Mouse (Mus musculus) v-Abl transformed pro-B cells (cell line): ENCODE results near the gene Npy4r.

ENCODE experiments used
- in situ Hi-C, 2 experiments: fragments of 400-800 bp; cut with MboI; formaldehyde crosslinking; loops; one replicate each; pipeline ENCODE4 v1.15.1; 2025; ENCODE audit not compliant: unreplicated experiment in 2 of 2

Npy4r gene

GRCm38 (mm10) chr14:34152342-34152741 lies at the start of gene Npy4r:
TSS of gene Npy4r (minus strand) at chr14:34152489.
- in situ Hi-C loops, result no loop called here

DNA sequence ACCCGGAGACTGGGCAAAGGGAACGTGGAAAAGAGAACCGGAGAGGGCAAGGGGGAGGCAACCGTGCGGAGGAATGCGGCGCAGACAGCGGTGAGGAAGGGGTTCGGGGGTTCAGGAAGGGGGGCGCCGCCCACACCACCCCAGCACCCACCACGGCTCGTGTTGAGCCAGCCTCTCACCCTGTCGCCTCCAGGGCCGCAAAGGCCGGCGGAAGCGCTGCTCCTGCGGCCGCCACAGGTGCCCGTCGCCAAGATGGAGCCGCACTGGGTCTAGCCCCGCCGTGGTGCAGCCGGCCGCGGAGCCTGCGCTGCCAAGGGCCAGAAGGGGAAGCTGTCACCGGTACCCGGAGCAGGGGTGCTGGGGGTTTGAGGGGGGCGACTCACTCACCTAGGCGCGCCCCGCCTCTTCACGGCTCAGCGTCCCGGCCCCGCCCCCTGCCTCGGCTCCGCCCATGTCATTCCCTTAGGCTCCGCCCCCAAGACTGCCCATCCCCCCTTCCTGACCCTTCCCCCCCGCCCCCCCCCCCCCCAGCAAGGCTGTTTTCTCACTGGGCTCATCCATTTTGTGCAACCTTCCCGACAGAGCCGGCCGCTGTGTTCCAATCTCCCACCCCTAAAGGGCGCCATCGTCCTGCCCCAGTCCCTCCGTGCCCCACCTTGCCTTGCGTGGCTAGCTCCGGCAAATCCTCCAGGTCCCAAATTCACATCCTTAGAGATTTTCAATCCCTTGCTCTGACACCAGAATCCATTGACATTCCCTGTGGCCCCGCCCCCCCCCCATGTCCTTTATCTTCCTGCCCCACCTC lies 49.1 kb upstream of the Npy4r start, which contains the start of gene Gprin2:
Gprin2 (minus strand) TSS at position 423 of the 805 bp plus-strand sequence.
- in situ Hi-C loops, result no loop called here

- in situ Hi-C loops, result no loop called here
Measured at GRCm38 (mm10) chr14:34200738-34201230, 48.5 kb upstream of the Npy4r start.

DNA sequence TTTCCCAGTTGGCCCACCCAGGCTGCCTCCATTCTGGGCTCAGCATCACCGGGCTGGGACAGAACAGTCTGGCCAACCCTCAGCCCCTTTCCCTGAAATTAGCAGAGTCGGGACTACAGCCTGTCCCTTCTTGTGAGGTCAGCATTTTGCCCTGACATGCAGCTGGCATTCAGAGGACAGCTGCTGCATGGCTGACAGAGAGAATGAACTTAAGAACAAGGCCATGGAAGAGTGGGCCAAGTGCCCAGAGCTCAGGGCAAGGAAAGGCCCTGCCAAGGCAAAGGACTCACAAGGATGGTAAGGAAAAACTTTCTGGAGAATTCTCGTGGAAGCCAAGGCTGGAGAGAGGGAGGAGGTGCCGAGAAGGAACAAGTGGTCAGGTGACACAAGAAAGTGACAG lies 44.4 kb upstream of the Npy4r start:
- in situ Hi-C loops, result no loop called here

- in situ Hi-C loops, result no loop called here
Measured at GRCm38 (mm10) chr14:34195466-34195865, 43.2 kb upstream of the Npy4r start.

DNA sequence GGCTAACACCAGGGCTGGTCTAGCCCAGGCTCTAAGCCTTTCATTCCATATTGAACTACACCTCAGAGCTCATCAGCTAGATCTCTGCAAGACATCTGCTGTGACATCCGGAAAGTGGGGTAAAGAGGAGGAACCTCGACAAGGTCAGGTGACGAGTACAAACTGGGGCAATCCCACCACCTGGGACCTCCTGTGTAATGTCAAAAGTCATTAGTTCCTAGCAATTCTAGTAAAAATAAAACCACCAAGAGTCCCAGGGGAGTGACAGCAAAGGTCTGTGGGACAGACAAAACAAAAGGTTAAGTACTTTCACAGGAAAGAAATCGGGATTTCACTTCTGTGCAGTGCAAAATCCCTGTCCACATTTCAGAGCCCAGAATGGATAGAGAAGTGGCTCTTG lies 41.6 kb upstream of the Npy4r start:
- in situ Hi-C loops, result no loop called here

DNA sequence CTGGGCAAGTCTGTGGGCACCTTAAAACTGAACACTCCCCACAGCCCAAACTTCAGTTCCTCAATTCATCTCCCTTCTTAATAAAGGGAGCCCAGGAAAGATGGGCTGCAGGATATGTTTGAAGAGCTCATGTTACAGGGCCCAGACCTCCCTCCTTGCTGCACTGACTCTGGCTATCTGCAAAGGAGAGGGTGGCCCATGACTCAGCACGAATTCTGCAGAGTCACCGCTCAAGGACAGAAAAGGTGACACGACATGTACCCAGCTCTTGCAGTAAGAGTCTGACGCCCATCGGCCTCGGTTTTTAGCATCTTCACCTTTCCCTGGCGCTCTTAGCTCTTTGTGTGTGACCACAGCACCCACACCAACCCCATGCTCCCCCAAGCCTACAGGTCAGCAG lies 38.1 kb upstream of the Npy4r start:
- in situ Hi-C loops, result no loop called here

- in situ Hi-C loops, result loop anchor here in 1 of 2 experiments (5.0 kb wide), 1 partner anchor 41 kb away; no protein-coding TSS in a partner anchor
Measured at GRCm38 (mm10) chr14:34188629-34189028, 36.3 kb upstream of the Npy4r start.

DNA sequence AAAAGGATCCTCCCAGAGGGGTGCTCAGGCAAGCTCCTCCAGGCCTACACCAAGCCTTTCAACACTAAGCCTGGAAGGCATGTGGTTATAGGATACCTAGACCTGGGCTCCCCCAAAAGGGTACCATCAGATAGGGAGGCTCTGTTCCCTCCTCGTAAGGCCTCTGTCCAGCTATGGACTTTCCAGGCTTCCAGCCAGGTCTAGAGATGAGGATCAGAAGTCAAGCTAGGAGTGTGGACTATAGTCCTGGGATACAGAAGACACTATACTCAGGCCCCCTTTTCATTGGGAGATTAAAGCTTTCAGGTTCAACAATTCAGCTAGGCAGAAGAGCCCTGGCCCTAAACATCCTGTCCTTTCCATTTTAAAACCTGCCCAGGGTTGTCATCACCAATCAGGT lies 30.8 kb upstream of the Npy4r start:
- in situ Hi-C loops, result no loop called here

- in situ Hi-C loops, result no loop called here
Measured at GRCm38 (mm10) chr14:34179351-34179750, 27.1 kb upstream of the Npy4r start.

DNA sequence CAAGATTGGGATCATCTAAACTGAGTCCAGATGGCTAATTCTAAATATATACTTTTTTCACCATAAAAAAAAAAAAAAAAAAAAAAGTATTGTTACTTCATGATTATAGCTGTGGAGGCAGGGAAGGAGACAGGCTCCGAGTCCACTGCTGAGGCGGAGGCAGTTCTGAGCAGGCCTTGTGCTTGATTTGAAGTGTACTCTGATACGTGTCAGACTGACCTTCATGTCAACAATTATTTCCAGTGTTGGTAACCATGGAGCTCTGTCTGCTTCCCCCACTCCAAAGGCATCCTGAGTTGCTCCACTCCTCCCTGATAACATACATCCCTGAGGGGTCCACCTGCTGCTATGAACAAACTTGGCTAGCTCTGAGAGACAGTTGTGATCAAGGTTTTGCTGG lies 18.8 kb upstream of the Npy4r start:
- in situ Hi-C loops, result no loop called here

DNA sequence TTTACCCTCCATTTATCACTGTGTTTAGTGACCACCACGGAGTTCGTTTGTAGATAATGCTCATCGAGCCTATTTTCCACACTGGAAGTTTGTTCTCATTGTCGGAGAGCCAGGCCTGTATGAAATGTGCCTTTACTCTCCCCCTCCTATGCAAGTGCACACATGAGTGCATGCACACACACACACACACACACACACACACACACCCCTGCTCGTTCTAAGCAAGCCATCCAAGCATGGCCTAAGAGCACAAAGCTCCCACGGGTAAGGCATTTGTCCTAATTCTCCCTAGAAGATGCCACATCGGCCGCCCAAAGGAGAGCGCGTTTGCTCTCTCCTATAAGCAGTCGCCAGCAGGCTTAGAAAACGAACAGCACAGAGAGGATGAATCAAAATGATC lies 3.5 kb upstream of the Npy4r start:
- in situ Hi-C loops, result no loop called here

- in situ Hi-C loops, result no loop called here
Measured at GRCm38 (mm10) chr14:34154601-34155337, 2.5 kb upstream of the Npy4r start.

- in situ Hi-C loops, result no loop called here
Measured at GRCm38 (mm10) chr14:34142915-34143314, 9.4 kb downstream of the Npy4r start.

DNA sequence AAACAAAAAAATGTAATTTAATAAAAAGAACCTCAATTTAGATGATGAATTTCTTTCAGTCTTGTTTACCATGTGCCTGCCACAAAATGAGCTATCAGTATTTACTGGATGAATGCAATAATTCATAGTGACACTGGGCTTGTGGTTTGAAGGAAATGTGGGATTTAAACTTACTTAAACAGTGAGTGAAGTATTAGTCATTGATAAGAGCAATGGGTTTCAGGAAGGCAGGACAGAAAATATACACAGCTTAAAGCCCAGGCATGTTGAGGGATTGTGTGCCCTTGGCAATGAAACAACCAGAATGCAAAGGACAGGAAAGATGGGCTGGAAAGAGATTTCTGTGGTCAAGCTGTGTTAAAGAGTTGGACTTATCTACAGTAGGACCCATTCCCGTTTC lies 10.0 kb downstream of the Npy4r start:
- in situ Hi-C loops, result no loop called here

- in situ Hi-C loops, result no loop called here
Measured at GRCm38 (mm10) chr14:34139671-34140664, 12.3 kb downstream of the Npy4r start.

GRCm38 (mm10) chr14:34135391-34135790 lies 16.9 kb downstream of the Npy4r start:
- in situ Hi-C loops, result no loop called here

DNA sequence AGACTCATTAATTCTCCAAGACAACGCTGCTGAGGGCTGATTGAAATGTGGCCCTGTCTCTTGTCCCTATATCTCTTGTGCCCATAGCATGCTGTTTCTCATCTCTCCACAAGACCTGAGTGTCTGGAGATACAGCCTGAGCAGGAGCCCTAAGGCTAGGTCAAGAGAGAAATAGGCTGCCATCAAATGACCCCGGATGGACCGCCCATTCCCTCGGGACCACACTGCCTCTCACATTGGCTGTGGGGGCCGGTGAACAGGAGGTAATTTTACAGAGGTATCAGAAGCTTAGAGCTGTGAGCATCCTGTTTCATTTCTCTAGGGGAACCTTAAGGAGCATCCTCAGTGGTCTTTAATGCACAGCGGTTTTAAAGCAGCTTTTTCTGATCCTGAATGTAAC lies 21.1 kb downstream of the Npy4r start:
- in situ Hi-C loops, result no loop called here

DNA sequence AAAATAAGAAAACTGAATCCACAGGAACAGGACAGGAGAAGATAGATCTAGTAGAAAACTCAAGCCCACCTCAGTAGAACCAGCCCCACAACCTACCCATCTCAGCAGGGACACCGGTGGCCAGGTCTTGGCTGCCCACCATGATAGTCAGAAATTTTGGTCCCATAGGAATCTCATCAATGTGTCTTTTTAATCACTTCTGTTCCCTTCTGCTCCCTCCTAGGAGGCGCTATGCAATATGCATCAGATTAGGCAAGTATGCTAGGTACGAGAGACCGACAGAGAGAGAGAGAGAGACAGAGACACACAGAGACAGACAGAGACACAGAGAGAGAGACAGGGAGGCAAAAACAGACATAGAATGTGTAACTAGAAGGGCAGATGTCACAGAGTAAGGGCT lies 30.6 kb downstream of the Npy4r start:
- in situ Hi-C loops, result no loop called here

- in situ Hi-C loops, result no loop called here
Measured at GRCm38 (mm10) chr14:34120923-34121351, 31.4 kb downstream of the Npy4r start.
